Mouse (Mus musculus) intestine, embryonic 16.5 days (tissue): ENCODE measurements at regions not wholly inside any gene's neighbourhood (a gene's known extent, or its start where the extent isn't known, plus 50 kb on each side); places are given as distances from the start of the nearest gene placed in this dataset.

ENCODE experiments used
- ATAC-seq: fragments of 200-750 bp; cut with Nextera tagmentation; 2 replicates; pipeline ENCODE4 v1.8.0; 2017; ENCODE audit warnings: moderate TSS enrichment, moderate library complexity
- H3K27ac ChIP-seq: fragments of 300-500 bp; sonication (generic); 2 replicates; pipeline ENCODE4 v1.5.1; 2014; ENCODE audit warnings: mild to moderate bottlenecking, low read length
- H3K27me3 ChIP-seq: fragments of 300-500 bp; sonication (generic); replicated peaks from 2 replicates; pipeline ENCODE4 v1.6.1; 2014; ENCODE audit warnings: low read length, control low read depth, mixed read lengths; ENCODE audit not compliant: control insufficient read depth, insufficient read depth
- H3K36me3 ChIP-seq: fragments of 300-500 bp; sonication (generic); 2 replicates; pipeline ENCODE4 v1.6.1; 2014; ENCODE audit warnings: low read length, control low read depth; ENCODE audit not compliant: control insufficient read depth, insufficient read depth
- H3K4me1 ChIP-seq: fragments of 300-500 bp; sonication (generic); 2 replicates; pipeline ENCODE4 v1.6.1; 2014; ENCODE audit warnings: low read length, control low read depth, mixed read lengths; ENCODE audit not compliant: control insufficient read depth, insufficient read depth
- H3K4me2 ChIP-seq: fragments of 300-500 bp; sonication (generic); 2 replicates; pipeline ENCODE4 v1.6.1; 2014; ENCODE audit warnings: low read depth, low read length, control low read depth
- H3K4me3 ChIP-seq: fragments of 300-500 bp; sonication (generic); 2 replicates; pipeline ENCODE4 v1.5.1; 2014; ENCODE audit warnings: mild to moderate bottlenecking, low read length
- H3K9ac ChIP-seq: fragments of 300-500 bp; sonication (generic); 2 replicates; pipeline ENCODE4 v1.6.1; 2014; ENCODE audit warnings: low read depth, low read length
- H3K9me3 ChIP-seq: fragments of 300-500 bp; sonication (generic); 2 replicates; pipeline ENCODE4 v1.6.1; 2016; ENCODE audit warnings: low read length, control low read depth; ENCODE audit not compliant: control insufficient read depth
- WGBS: fragments of 180-500 bp; shearing (Covaris S2); extraction: QIAGEN DNeasy Blood & Tissue Kit; methylation state at CpG from one replicate; pipeline ENCODE4 v1.1.7; 2014; 5-methylcytosine and 5-hydroxymethylcytosine counted together

DNA sequence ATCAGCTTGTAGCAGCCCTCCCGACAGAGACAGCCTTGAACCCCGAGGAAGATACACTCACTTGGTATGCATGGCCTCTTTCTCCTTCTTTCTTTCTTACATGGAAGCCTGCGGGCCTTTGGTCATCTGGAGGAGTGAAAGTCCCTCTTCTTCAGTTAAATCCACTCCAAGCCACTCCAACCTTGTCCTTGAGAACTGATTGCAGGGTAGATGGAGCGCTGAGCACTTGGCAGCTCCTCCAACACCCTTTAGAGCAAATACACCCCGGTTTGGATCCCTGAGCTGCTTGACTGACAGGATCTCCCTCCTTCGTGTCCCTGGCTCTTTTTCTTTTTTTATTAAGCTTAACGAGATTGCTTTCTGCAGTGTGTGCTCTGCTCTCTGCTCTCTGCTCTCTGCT, 173.3 kb upstream of the Fam19a5 start:
- ATAC-seq, result no peak
- H3K27ac ChIP-seq, result no peak overlapping the region
- no peaks in the 10 kb centered on the region for H3K9me3 ChIP-seq
- no peaks in the 10 kb centered on the region for H3K27me3 ChIP-seq
- WGBS, result 80% methylated on average over 7 of the region's 7 CpGs
- no peak overlapping the region for H3K9ac ChIP-seq
- no peak overlapping the region for H3K4me2 ChIP-seq
- no peaks in the 10 kb centered on the region for H3K4me1 ChIP-seq
- no peaks in the 10 kb centered on the region for H3K36me3 ChIP-seq
- H3K4me3 ChIP-seq, result no peak overlapping the region

DNA sequence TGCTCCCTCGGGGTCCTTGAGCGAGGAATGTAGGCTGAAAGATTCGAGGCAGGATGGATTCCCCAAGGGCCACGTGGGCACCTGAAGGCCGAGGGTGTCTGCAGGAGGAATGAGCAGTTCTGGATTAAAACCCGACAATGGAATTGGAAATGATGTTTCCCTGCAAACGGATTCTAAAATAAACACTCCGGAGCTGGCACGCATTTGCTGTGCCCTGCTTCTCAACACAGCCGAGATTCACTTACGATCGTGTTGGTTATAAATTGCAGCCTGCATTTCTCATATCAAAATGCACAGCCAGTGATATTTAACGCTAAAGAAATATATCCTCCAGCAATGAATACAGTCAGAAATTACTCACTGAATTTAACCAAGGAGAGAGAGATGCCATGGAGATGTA, 169.4 kb upstream of the Fam19a5 start:
- Histone ChIP-seq H3K4me2 (no peak overlapping the region), H3K4me3 (no peak overlapping the region), H3K9ac (no peak overlapping the region), H3K36me3 (no peaks in the 10 kb centered on the region), H3K27me3 (no peaks in the 10 kb centered on the region), H3K4me1 (no peaks in the 10 kb centered on the region), H3K27ac (no peak overlapping the region), H3K9me3 (no peaks in the 10 kb centered on the region)
- ATAC-seq, result no peak
- 69% methylated on average over 13 of the region's 13 CpGs for WGBS

DNA sequence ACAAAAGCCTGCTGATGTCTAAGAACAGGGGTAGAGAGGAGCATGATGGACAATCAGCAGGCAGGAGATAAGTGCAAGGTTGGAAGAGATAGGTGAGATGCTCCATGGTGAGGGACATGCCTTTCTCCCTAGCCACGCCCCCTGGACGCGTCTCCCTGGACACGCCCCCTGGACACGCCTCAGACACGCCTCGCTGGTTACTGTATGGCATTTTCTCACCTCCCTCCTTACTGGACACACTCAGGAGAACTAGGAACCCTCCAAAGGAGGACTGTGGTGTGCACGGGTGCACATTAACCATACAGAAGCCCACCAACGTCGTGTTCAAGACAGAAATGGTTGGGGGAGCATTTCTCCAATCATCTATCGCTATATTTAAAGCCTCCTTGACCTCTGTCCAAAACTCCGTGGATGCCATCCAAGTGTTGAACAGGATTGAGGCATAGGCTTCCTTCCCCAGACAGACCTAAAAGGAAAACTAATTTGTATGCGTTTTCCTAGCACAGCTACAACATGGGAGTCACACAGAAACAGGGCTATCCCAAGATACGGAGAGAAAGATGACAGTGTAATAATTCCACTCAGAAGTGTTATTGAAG, 168.4 kb upstream of the Fam19a5 start:
- no peak for ATAC-seq
- 71% methylated on average over 14 of the region's 14 CpGs for WGBS
- no peaks in the 10 kb centered on the region for H3K36me3 ChIP-seq

DNA sequence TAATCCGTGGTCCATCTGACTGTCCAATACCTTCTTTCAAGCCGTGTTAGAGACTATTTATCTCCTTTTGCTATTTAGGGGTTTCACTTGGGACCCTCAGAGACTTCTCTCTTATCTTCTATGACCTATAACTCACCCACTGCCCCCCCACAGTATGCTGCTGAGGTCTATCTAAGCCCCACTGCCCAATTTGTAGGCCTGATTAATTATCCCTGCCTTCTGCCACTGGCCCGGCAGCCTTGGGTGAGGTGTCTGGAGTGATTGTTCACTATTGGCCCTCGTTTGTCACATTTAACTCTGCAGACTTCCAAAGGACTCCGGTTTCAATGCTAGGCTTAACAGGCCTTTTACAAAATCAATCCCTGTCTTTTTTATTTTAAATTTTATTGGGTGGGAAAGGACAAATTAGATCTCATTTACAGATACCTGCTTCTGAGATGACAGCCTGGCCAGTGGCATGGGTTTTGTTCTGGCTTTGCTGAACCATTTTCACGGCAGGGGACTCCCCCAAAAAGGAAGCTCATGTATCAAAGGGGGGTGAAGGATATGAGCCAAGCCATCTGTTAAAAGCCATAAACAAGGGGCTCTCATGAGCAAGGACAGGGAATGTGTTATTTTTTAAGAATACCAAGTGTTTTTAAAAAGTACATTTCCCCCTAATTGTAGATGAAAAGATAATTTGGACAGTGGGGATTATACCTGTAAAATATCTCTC, 160.4 kb upstream of the Fam19a5 start:
- no peak overlapping the region for H3K9ac ChIP-seq
- H3K4me3 ChIP-seq, result no peak overlapping the region
- H3K36me3 ChIP-seq, result no peaks in the 10 kb centered on the region
- no peak overlapping the region for H3K4me2 ChIP-seq
- 51% methylated on average over 6 of the region's 6 CpGs for WGBS
- H3K27me3 ChIP-seq, result no peaks in the 10 kb centered on the region
- no peaks in the 10 kb centered on the region for H3K4me1 ChIP-seq
- no peaks in the 10 kb centered on the region for H3K9me3 ChIP-seq
- no peak overlapping the region for H3K27ac ChIP-seq
- ATAC-seq, result no peak

More for the DNA sequence above, 168.4 kb upstream of the Fam19a5 start:
- no peak overlapping the region for H3K9ac ChIP-seq
- no peaks in the 10 kb centered on the region for H3K9me3 ChIP-seq
- no peaks in the 10 kb centered on the region for H3K27me3 ChIP-seq
- H3K4me3 ChIP-seq, result no peak overlapping the region
- H3K27ac ChIP-seq, result no peak overlapping the region
- H3K4me1 ChIP-seq, result no peaks in the 10 kb centered on the region
- no peak overlapping the region for H3K4me2 ChIP-seq

DNA sequence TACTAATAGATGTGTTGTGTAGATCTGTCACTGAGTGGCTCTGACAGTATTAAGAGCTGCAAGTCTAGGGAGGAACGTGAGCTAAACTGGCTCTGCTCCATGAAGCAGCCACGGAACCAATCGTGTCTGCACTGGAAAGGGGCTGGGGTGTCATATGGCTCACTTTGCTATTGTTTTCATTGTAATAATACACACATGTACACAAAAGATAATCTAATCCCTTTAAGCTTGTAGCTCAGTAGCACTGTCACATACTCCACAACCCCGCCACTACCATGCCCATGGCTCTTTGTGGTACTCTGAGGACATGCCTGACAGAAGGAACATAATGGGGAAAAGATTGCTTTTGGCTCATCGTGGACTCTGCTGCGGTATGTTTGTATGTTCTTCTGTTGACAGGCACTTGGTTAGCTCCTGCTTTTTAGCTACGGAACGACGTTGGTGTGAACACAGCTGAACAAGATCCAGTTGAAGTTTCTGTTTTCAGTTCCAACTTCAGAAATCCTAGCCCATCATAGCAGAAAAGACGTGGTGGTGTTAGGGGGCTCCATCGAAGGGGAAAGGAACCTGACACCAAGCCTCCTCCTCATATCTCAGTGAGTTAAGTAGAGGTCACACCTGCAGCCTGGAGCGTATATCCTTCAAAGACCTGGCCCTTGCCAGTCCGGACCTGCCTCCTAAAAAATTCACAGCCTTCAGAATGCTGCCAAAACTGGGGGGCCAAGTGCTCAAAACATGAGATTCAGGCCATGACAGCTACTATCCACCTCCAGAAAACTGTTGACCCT, 159.6 kb upstream of the Fam19a5 start:
- Histone ChIP-seq H3K9ac (no peak overlapping the region), H3K9me3 (no peaks in the 10 kb centered on the region), H3K4me3 (no peak overlapping the region), H3K4me1 (no peaks in the 10 kb centered on the region), H3K4me2 (no peak overlapping the region), H3K27ac (no peak overlapping the region), H3K36me3 (no peaks in the 10 kb centered on the region), H3K27me3 (no peaks in the 10 kb centered on the region)
- ATAC-seq, result no peak
- 58% methylated on average over 13 of the region's 13 CpGs for WGBS

DNA sequence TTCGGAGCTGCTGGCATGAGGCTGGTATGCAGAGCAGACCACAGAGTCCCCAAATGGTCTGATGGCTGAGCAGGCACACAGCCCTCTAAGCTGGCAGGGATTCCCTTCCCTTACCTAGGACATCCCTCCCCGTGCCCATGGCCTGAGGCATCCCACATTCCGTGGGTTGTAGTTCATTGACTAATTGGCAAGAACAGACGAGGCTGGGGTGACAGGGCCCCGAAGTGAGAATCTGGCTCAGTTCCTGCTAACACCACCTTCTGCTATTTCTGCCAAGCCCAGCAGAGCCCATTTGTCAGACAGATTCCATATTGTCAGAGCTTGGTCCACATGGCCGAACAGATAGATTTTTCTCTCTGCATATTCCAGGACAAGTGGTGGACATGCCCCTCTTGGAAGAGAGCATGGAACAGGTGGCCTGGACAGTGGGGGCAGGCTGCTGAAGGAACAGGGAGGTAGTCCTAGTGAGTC, 157.6 kb upstream of the Fam19a5 start:
- Histone ChIP-seq H3K4me3 (no peak overlapping the region), H3K9ac (no peak overlapping the region), H3K27ac (no peak overlapping the region), H3K36me3 (no peaks in the 10 kb centered on the region), H3K9me3 (no peaks in the 10 kb centered on the region), H3K4me1 (peaks cover 4% of the 10 kb centered on the region), H3K4me2 (no peak overlapping the region), H3K27me3 (no peaks in the 10 kb centered on the region)
- WGBS, result 89% methylated on average over 6 of the region's 6 CpGs
- ATAC-seq, result no peak

DNA sequence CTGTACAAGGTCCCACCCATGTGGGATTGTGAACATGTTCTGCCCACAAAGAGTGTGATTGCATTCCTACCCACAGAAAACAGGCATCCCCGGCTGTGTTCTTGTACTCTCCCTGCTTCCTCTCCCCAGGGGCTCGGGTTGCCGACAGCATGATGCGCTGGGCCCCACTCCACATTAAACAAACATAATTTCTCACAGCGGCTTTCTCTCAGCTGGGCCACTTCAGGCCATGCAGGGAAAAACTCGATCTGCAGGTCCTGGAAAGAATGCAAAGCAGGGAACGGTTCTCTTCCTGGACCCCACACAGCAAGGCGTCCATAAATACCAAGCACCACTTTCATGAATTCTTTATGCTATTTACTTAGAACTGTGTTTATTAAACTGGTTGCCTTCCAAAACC, 152.7 kb upstream of the Fam19a5 start:
- ATAC-seq, result peak; percentile 48; the same call in 1 of the 2 replicates

DNA sequence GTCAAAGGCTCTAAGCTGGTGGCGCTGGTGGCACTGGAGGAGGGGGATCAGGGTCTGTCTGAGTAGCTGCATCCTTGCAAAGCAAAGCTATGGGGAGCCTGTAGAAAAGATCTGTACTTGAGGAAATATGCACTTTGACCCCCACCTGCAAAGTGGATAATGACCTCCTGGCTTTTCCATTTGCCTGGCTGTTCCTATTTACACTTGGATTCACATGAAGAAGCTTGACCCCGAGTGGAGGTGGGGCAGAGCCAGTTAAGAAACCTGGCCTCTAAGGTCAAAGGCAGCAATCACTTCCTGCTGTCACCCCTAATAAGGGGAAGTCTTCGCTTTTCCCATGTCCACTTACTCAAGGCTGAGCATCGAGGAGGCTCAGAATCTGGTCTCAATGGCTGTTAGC, 145.7 kb upstream of the Fam19a5 start:
- no peak overlapping the region for H3K9ac ChIP-seq
- H3K4me2 ChIP-seq, result no peak overlapping the region
- ATAC-seq, result no peak
- no peaks in the 10 kb centered on the region for H3K36me3 ChIP-seq
- H3K4me3 ChIP-seq, result no peak overlapping the region
- no peaks in the 10 kb centered on the region for H3K27me3 ChIP-seq
- H3K27ac ChIP-seq, result no peak overlapping the region
- 65% methylated on average over 4 of the region's 4 CpGs for WGBS
- no peaks in the 10 kb centered on the region for H3K4me1 ChIP-seq
- H3K9me3 ChIP-seq, result no peaks in the 10 kb centered on the region

More for the DNA sequence above, 152.7 kb upstream of the Fam19a5 start:
- 12% methylated on average over 8 of the region's 8 CpGs for WGBS
- no peak overlapping the region for H3K9ac ChIP-seq
- no peaks in the 10 kb centered on the region for H3K36me3 ChIP-seq
- no peak overlapping the region for H3K4me3 ChIP-seq
- no peak overlapping the region for H3K4me2 ChIP-seq
- peak overlapping the region; percentile 33 for H3K27ac ChIP-seq
- no peaks in the 10 kb centered on the region for H3K27me3 ChIP-seq
- H3K4me1 ChIP-seq, result peaks cover 4% of the 10 kb centered on the region
- H3K9me3 ChIP-seq, result no peaks in the 10 kb centered on the region

DNA sequence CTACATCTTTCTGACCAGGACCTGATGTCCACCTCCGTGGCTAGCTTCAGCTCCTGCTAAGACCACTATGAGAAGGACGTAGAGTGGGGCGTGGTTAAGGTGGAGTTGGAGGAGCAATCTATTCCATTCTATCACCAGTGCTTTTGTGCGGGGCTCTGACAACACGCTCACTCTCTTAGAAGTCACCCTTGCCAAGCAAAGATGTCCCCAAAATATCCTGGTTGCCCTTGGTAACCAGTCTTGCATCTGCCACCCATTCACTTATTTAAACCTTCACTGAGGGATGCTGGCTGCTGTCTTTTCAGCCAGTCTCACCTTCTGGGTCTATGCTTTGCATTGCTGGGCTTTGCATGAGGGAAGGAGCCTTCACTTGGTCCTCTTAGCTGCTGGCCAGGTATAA, 138.4 kb upstream of the Fam19a5 start:
- no peak overlapping the region for H3K27ac ChIP-seq
- no peak overlapping the region for H3K4me2 ChIP-seq
- no peaks in the 10 kb centered on the region for H3K9me3 ChIP-seq
- no peaks in the 10 kb centered on the region for H3K27me3 ChIP-seq
- 89% methylated on average over 5 of the region's 5 CpGs for WGBS
- H3K9ac ChIP-seq, result no peak overlapping the region
- no peak for ATAC-seq
- no peak overlapping the region for H3K4me3 ChIP-seq
- H3K4me1 ChIP-seq, result no peaks in the 10 kb centered on the region
- no peaks in the 10 kb centered on the region for H3K36me3 ChIP-seq
